Mouse (Mus musculus) inflammation-experienced regulatory T-cells, adult 6 months (primary cell): ENCODE measurements around the gene Hdgf. TPM values are rescaled to one million over a fixed set of nuclear protein-coding genes. Genes with fewer than 3 reads are reported as not detected.

Source experiments
- ATAC-seq: one replicate; pipeline ENCODE4 v1.8.0; 2017
- polyA plus RNA-seq, 3 experiments: library from polyadenylated mRNA; unstranded; fragments of 100-300 nt; shearing (Covaris generic); gene quantifications; one replicate each; pipeline ENCODE4 v1.2.1; 2017

Gene Hdgf
- polyA plus RNA-seq, 3 experiments from 2014 or later: 39.0 to 54.0 (median 41.4) TPM

GRCm38 (mm10) chr3:87909874-87910273, 3.8 kb downstream of the Hdgf start:
- no peak for ATAC-seq

GRCm38 (mm10) chr3:87910573-87911141, 4.5 kb downstream of the Hdgf start:
- no peak for ATAC-seq

- no peak for ATAC-seq
Observed at GRCm38 (mm10) chr3:87913491-87913890, 7.4 kb downstream of the Hdgf start.

GRCm38 (mm10) chr3:87913891-87914290, 7.8 kb downstream of the Hdgf start:
- ATAC-seq: no peak

GRCm38 (mm10) chr3:87916990-87917389, 10.9 kb downstream of the Hdgf start:
- ATAC-seq: no peak

- no peak for ATAC-seq
Observed at GRCm38 (mm10) chr3:87918551-87918950, 12.4 kb downstream of the Hdgf start.

- ATAC-seq: peak; percentile 91
Observed at GRCm38 (mm10) chr3:87919336-87920108, 13.4 kb downstream of the Hdgf start, which contains the start of gene Mrpl24. Gene Mrpl24, plus strand, starts transcription at chr3:87919506.

GRCm38 (mm10) chr3:87920270-87920943, 14.3 kb downstream of the Hdgf start:
- ATAC-seq: no peak

- no peak for ATAC-seq
Observed at GRCm38 (mm10) chr3:87924996-87925395, 18.9 kb downstream of the Hdgf start.

- no peak for ATAC-seq
Observed at GRCm38 (mm10) chr3:87927452-87927851, 21.3 kb downstream of the Hdgf start.

- ATAC-seq: peak; percentile 46
Observed at GRCm38 (mm10) chr3:87929341-87930077, 23.4 kb downstream of the Hdgf start.

- ATAC-seq: peak; percentile 90
Observed at GRCm38 (mm10) chr3:87930078-87930795, 24.1 kb downstream of the Hdgf start, which contains the start of the genes Isg20l2 and Rrnad1. Gene Isg20l2, plus strand, starts transcription at chr3:87930314. Gene Rrnad1, minus strand, starts transcription at chr3:87930717.

- no peak for ATAC-seq
Observed at GRCm38 (mm10) chr3:87934026-87934425, 27.9 kb downstream of the Hdgf start.

- no peak for ATAC-seq
Observed at GRCm38 (mm10) chr3:87934501-87934900, 28.4 kb downstream of the Hdgf start.

- no peak for ATAC-seq
Observed at GRCm38 (mm10) chr3:87935201-87935600, 29.1 kb downstream of the Hdgf start.

- ATAC-seq: no peak
Observed at GRCm38 (mm10) chr3:87935776-87936175, 29.7 kb downstream of the Hdgf start.

GRCm38 (mm10) chr3:87940611-87941010, 34.5 kb downstream of the Hdgf start:
- ATAC-seq: no peak

GRCm38 (mm10) chr3:87942471-87942870, 36.4 kb downstream of the Hdgf start:
- ATAC-seq: no peak

- no peak for ATAC-seq
Observed at GRCm38 (mm10) chr3:87943586-87943985, 37.5 kb downstream of the Hdgf start.

GRCm38 (mm10) chr3:87944838-87945600, 38.9 kb downstream of the Hdgf start:
- ATAC-seq: no peak
